ENCODE assay signal across 9 mouse cellular contexts in genomic region chr4:21878776-21879175, GRCm38 (mm10). TPM values are rescaled to one million over a fixed set of nuclear protein-coding genes. Genes with fewer than 3 reads are reported as not detected.
DNase-seq lines count a peak whose midpoint lies in the region; ATAC-seq and TF ChIP-seq lines count a peak whose summit lies in the region.
"Had no signal": no experiment of that assay in that cellular context is flagged by ENCODE, and none has a peak within 500 bp of the region (broad histone marks: within the 10 kb centered on the region; RNA-seq: fewer than 3 reads in every experiment).

No protein-coding gene starts in this region.

- no peak overlapping the region for H3K27ac ChIP-seq in heart, postnatal 0 days (ENCODE audit: low read depth)
- H3K27ac ChIP-seq in hindbrain, embryonic 15.5 days (replicated peaks): no peak overlapping the region
- H3K27ac ChIP-seq in midbrain, embryonic 14.5 days (replicated peaks; ENCODE audit: low read depth, low read length): no peak overlapping the region

- peak overlapping the region; percentile 72 for H3K4me2 ChIP-seq in heart, postnatal 0 days (ENCODE audit: low read depth, low read length)
- peak overlapping the region; percentile 57 for H3K4me2 ChIP-seq in hindbrain, embryonic 15.5 days
- H3K4me2 ChIP-seq in midbrain, embryonic 14.5 days (ENCODE audit: low read length): peak overlapping the region; percentile 68

- no peak for DNase-seq in heart, postnatal 0 days (ENCODE audit: low spot score)
- no peak for DNase-seq in heart, postnatal 4 days
- DNase-seq in c-Kit-positive CD71-positive TER-119-negative erythroid progenitor cells, embryonic 14.5 days (ENCODE audit: low read depth): peak; percentile 19
- no peak for DNase-seq in midbrain, embryonic 14.5 days
- no peak for DNase-seq in right cerebral cortex, adult 2 months (ENCODE audit: low spot score in 2 of 2)
- no peak for DNase-seq in urinary bladder, postnatal 4 days (ENCODE audit: low spot score in 2 of 2)
- DNase-seq in layer of hippocampus, adult 9-10 months (ENCODE audit: low spot score): no peak

- TF ChIP-seq CTCF in heart, postnatal 0 days (IDR thresholded peaks at IDR 0.05; ENCODE audit: low read depth): no peak

- H3K4me1 ChIP-seq in heart, postnatal 0 days (ENCODE audit: control insufficient read depth, insufficient read depth): no peaks in the 10 kb centered on the region; the same call in 1 of the 2 replicates
- peaks cover 8% of the 10 kb centered on the region; the same call in 1 of the 2 replicates for H3K4me1 ChIP-seq in hindbrain, embryonic 15.5 days (replicated peaks)
- H3K4me1 ChIP-seq in midbrain, embryonic 14.5 days (ENCODE audit: control insufficient read depth, insufficient read depth, low read length): no peaks in the 10 kb centered on the region

- H3K36me3 ChIP-seq in heart, postnatal 0 days (replicated peaks; ENCODE audit: control insufficient read depth, insufficient read depth, low read length): peaks cover 23% of the 10 kb centered on the region
- H3K36me3 ChIP-seq in hindbrain, embryonic 15.5 days: peaks cover 17% of the 10 kb centered on the region
- peaks cover 26% of the 10 kb centered on the region for H3K36me3 ChIP-seq in midbrain, embryonic 14.5 days (ENCODE audit: control insufficient read depth, insufficient read depth, low read length)

- no peaks in the 10 kb centered on the region for H3K27me3 ChIP-seq in heart, postnatal 0 days (ENCODE audit: control insufficient read depth, insufficient read depth, low read length)
- H3K27me3 ChIP-seq in hindbrain, embryonic 15.5 days: no peaks in the 10 kb centered on the region
- no peaks in the 10 kb centered on the region for H3K27me3 ChIP-seq in midbrain, embryonic 14.5 days (ENCODE audit: control insufficient read depth, insufficient read depth, low read length)
- H3K27me3 ChIP-seq: Patski had no signal

- 32% methylated on average over 6 of the region's 6 CpGs for WGBS in heart, postnatal 0 days
- 21% methylated on average over 6 of the region's 6 CpGs for WGBS in hindbrain, embryonic 15.5 days
- WGBS in midbrain, embryonic 14.5 days: 36% methylated on average over 6 of the region's 6 CpGs

- TF ChIP-seq EP300 in heart, postnatal 0 days (IDR thresholded peaks at IDR 0.05; ENCODE audit: low read depth): no peak

- ATAC-seq in heart, postnatal 0 days (ENCODE audit: insufficient read depth, low read depth): no peak
- no peak for ATAC-seq in hindbrain, embryonic 15.5 days (ENCODE audit: low FRiP score, low read depth)
- 0 out of 2 replicates have a peak, but pooled peaks have one; percentile 7 for ATAC-seq in midbrain, embryonic 14.5 days (ENCODE audit: low FRiP score, low TSS enrichment)

- no peaks in the 10 kb centered on the region for H3K9me3 ChIP-seq in heart, postnatal 0 days (replicated peaks; ENCODE audit: control insufficient read depth, low read length)
- no peaks in the 10 kb centered on the region for H3K9me3 ChIP-seq in hindbrain, embryonic 15.5 days
- no peaks in the 10 kb centered on the region for H3K9me3 ChIP-seq in midbrain, embryonic 14.5 days (ENCODE audit: control insufficient read depth, low read length)

- H3K9ac ChIP-seq in heart, postnatal 0 days (replicated peaks; ENCODE audit: low read depth, low read length): peak overlapping the region; percentile 66; the same call in 1 of the 2 replicates
- 0 out of 2 replicates have a peak overlapping the region, but pooled peaks have one; percentile 74 for H3K9ac ChIP-seq in hindbrain, embryonic 15.5 days
- no peak overlapping the region; the same call in 1 of the 2 replicates for H3K9ac ChIP-seq in midbrain, embryonic 14.5 days (replicated peaks; ENCODE audit: low read length)

- H3K4me3 ChIP-seq in heart, postnatal 0 days (ENCODE audit: low read depth, low read length): peak overlapping the region; percentile 65
- H3K4me3 ChIP-seq in hindbrain, embryonic 15.5 days: peak overlapping the region; percentile 79
- H3K4me3 ChIP-seq in midbrain, embryonic 14.5 days (replicated peaks; ENCODE audit: low read depth, low read length): peak overlapping the region; percentile 73

RNA-seq across cellular contexts. Expression of gene Coq3, which starts 0.7 kb away (rescaled TPM):
- 18.8 and 23.3 TPM in 2 replicates for total RNA-seq in heart, postnatal 0 days (2014; rRNA removed; ENCODE audit: low replicate concordance)
- 39.7 and 40.0 TPM in 2 replicates for polyA plus RNA-seq in heart, postnatal 0 days (2015; fragmentation: Nextera tagmentation; extraction: Ambion mirVana)
- total RNA-seq in heart, postnatal 4 days (2021): 10 to 100 TPM; 24.7 to 25.4 TPM
- 13.2 and 13.5 TPM in 2 replicates for polyA plus RNA-seq in hindbrain, embryonic 15.5 days (2015; fragmentation: Nextera tagmentation; extraction: Ambion mirVana)
- polyA plus RNA-seq in midbrain, embryonic 14.5 days (2014; fragmentation: Nextera tagmentation; extraction: Ambion mirVana): 13.8 and 14.3 TPM in 2 replicates

RNA-seq across cellular contexts. Expression of gene Pnisr, which starts 31.4 kb away (rescaled TPM):
- total RNA-seq in heart, postnatal 0 days (2014; rRNA removed; ENCODE audit: low replicate concordance): 67.4 and 112 TPM in 2 replicates
- 47.0 and 48.7 TPM in 2 replicates for polyA plus RNA-seq in heart, postnatal 0 days (2015; fragmentation: Nextera tagmentation; extraction: Ambion mirVana)
- 10 to 100 TPM; 50.7 to 58.4 TPM for total RNA-seq in heart, postnatal 4 days (2021)
- 154 and 171 TPM in 2 replicates for polyA plus RNA-seq in hindbrain, embryonic 15.5 days (2015; fragmentation: Nextera tagmentation; extraction: Ambion mirVana)
- 191 and 200 TPM in 2 replicates for polyA plus RNA-seq in midbrain, embryonic 14.5 days (2014; fragmentation: Nextera tagmentation; extraction: Ambion mirVana)

RNA-seq across cellular contexts. Expression of gene Faxc, which starts 52.4 kb away (rescaled TPM):
- total RNA-seq in heart, postnatal 0 days (2014; rRNA removed; ENCODE audit: low replicate concordance): 1.8 and 2.4 TPM in 2 replicates
- 0.40 and 0.43 TPM in 2 replicates for polyA plus RNA-seq in heart, postnatal 0 days (2015; fragmentation: Nextera tagmentation; extraction: Ambion mirVana)
- 1 to 10 TPM; 5.1 TPM for total RNA-seq in heart, postnatal 4 days (2021)
- polyA plus RNA-seq in hindbrain, embryonic 15.5 days (2015; fragmentation: Nextera tagmentation; extraction: Ambion mirVana): 16.8 and 18.2 TPM in 2 replicates
- polyA plus RNA-seq in midbrain, embryonic 14.5 days (2014; fragmentation: Nextera tagmentation; extraction: Ambion mirVana): 16.2 and 31.7 TPM in 2 replicates

Comparison
In these comparisons a context has a peak if more than half of its experiments do, and no peak if none do; other contexts are left out.
1. RNA of gene Faxc, which starts 52.4 kb away (polyA plus RNA-seq): 16.2 to 31.7 TPM in midbrain, embryonic 14.5 days and 16.8 to 18.2 TPM in hindbrain, embryonic 15.5 days; 0.40 to 0.43 TPM in heart, postnatal 0 days; every median in the first group is over 10 times any median in the second.
2. Peak in every context shown above with its lines, with median percentiles within 50 percentile points of each other: H3K4me2 ChIP-seq and H3K4me3 ChIP-seq.